16 mouse cellular contexts compared by ENCODE assay signal in the genomic region with DNA sequence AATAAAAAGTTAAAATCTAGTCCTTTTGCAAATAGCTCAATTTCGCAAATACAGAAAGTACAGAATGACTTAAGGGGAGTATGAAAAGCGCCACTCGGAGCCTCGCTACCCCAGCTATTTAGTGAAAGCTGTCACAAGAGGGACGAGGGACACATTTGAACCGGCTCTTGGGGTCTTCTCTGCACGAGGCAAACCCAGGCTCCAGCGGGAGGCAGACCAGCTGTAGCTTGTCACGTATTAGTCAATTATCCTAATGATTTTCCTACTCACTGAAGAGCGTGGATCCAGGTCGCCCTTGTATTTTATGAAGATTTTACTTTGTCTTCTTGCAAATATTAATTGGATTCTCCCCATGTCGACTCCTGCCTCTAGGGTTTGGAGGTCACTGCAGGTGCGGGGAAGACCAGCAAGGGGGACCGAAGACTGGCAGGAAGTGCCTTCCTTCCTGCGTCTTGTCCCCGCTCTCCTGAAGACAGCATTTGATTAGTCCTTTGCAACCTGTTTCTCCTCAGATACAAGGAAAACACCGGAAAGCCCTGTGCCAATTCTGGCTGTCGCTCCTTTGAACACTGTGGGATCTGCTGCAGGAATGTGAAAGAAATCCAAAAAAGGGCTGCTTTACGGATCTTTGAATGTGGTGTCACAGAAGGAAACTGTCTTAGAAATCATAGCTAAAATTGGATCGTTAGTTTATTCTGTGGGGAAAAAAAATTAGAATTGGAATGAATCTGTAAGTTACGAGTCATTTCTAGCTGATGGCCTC.
"Had no signal": no experiment of that assay in that cellular context is flagged by ENCODE, and none has a peak within 500 bp of the region (broad histone marks: within the 10 kb centered on the region; RNA-seq: fewer than 3 reads in every experiment).

No protein-coding gene starts in this region.

- H3K4me2 ChIP-seq: intestine, embryonic 15.5 days; liver, embryonic 11.5 days; liver, embryonic 15.5 days; midbrain, embryonic 12.5 days; neural tube, embryonic 13.5 days had no signal

- ATAC-seq: intestine, embryonic 15.5 days; midbrain, embryonic 16.5 days had no signal

- H3K36me3 ChIP-seq: intestine, embryonic 15.5 days; limb, embryonic 10.5 days; liver, embryonic 15.5 days; midbrain, embryonic 12.5 days; neural tube, embryonic 13.5 days had no signal

- H3K4me3 ChIP-seq: intestine, embryonic 15.5 days; layer of hippocampus, adult 2 months; limb, embryonic 10.5 days; liver, embryonic 15.5 days; midbrain, embryonic 12.5 days; neural tube, embryonic 13.5 days had no signal

- H3K27ac ChIP-seq: intestine, embryonic 15.5 days; layer of hippocampus, adult 2 months; limb, embryonic 10.5 days; liver, embryonic 15.5 days; midbrain, embryonic 12.5 days; neural tube, embryonic 13.5 days had no signal

- DNase-seq: kidney, adult 18-20 months; kidney, postnatal 10 days; kidney, postnatal 4 days; right cerebral cortex, adult 18-20 months; right cerebral cortex, postnatal 4 days; spleen, adult 18-20 months; thymus, adult 2 months; thymus, postnatal 25 days had no signal

- H3K9ac ChIP-seq: intestine, embryonic 15.5 days; liver, embryonic 15.5 days; midbrain, embryonic 12.5 days; neural tube, embryonic 13.5 days had no signal

- H3K9me3 ChIP-seq: intestine, embryonic 15.5 days; limb, embryonic 10.5 days; liver, embryonic 15.5 days; midbrain, embryonic 12.5 days; neural tube, embryonic 13.5 days had no signal

- H3K4me1 ChIP-seq: intestine, embryonic 15.5 days; liver, embryonic 15.5 days; neural tube, embryonic 13.5 days had no signal

- H3K27me3 ChIP-seq: intestine, embryonic 15.5 days; liver, embryonic 15.5 days; midbrain, embryonic 12.5 days; neural tube, embryonic 13.5 days had no signal
